Mouse (Mus musculus) liver (tissue): Measurements from ENCODE around the gene Cisd3.
"Not testable (repeated sequence)": the region's sequence is repeated elsewhere in the genome, so short reads cannot be mapped to it uniquely, and the experiment has no call there.

Experiments
- DNase-seq: peaks from one replicate; pipeline ENCODE4 v3.0.0-alpha.2; 2020; ENCODE audit warnings: mixed read lengths

The Cisd3 gene

DNA sequence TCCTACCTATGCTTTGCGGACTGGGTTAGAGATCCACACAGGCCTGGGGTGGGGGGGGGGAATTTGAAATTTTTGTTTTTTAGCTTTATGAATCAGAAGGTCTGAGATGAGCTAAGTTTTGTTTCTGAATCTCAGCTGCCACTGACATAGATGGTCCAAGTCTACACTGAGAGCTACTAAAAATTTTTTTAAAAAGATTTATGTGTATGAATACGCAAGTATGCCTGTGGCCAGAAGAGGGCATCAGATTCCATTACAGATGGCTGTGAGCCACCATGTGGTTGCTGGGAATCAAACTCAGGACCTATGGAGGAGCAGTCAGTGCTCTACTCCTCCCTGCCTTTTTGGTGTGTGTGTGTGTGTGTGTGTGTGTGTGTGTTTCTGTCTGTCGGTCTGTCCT lies 28.7 kb downstream of the Cisd3 start:
- no peak for DNase-seq

DNA sequence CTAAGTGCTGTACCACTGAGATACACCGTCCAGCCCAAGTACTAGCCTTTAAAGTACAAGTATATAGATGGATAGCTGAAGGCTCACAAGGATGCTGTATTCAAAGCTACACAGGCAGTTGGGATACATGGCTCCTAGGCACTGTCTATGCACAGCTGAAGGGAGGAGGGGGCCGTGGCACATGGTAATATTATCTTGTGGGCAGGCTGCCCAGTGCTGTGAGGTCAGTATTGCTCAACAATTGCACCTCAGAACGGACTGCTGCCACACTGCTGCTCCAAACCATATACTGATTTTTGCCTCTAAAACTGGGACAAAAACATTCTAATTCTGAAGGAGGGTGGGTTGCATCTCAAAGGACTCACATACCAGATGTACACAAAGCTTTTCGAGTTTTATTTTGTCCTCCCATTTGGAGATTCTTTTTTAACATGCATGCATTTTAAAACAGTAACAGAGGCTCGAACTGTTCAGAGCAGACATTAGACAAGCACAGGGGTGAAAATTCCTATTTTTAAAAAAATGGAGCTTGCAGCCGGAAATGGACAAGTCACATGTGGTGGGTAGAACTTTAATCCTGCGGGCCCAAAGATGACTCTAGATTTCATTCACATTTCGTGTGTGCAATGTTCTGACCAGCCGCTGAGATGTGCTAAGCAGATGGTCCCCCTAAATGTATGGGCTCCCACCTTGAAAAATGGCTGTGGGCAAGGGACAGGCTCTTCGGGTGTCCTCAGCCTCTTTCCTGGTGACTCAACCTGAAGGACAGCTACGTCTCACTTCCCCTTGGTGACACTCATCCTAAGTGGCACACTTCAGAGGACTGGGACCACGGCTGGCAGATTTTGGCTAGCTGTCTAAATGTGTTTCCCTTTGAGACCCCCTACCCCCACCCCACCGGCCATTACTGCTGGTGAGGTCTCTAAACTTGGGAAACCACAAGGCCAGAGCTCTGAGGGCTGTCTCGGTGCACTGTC lies 29.4 kb downstream of the Cisd3 start:
- DNase-seq: no peak

DNA sequence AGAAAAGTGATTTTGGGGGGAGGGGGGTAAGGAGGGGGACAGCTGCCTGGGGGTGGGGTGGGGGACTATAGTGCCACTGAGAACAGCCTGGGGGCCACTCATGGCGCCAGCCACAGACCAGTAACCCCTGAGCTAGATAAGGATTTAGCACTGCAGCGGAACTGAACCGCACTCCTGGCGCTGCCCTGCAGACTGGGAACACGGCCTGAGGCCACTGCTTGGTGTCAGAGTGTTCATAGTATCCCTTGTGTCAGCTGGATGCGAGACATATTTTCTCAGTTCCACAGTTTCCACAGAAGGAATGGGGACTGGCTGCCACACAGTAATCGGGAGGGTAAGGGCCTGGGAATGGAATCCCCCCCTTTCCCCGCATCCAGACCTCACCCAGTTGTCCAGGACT lies 30.4 kb downstream of the Cisd3 start:
- DNase-seq: no peak

DNA sequence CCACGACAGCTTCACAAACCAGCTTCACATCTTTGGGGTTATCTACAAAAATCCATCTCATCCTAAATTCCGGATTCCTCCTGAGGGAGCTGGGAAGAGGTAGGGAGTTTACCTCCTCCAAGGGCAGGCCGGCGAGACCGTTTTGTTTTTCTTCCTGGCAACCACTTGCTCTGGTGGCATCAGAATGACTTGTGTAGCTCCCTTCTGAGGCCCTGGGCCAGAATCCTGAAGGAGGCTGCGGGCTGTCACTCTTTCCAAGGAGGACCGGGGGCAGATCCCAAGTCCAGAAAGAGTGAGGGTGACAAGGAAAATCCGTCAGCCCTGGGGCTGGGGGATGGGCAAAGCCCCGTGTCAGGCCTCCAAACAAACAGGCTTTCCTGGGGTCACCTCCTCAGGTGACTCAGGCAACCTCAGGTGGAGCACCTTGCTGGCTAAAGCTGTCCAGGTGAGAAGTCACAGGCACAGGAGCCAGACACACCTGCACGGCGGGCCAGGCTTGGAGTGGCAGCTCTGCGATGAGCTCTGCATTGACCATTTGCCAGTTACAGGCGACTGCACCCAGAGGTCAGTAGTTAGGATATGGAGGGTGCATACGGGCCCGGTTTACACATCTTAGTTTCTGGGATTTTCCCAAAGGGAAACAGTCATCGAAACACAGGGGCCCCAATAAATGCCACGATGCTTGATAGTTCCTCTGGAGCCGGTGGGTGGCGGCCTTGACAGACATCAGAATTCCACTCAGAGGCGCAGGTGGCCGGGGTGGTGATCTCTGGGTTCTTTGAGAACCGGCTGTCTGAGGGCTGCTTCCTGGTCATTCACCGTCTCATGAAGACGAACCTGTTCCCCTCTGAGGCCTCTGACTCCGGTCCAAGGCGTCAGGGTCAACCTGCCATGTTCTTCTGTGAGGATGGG lies 32.0 kb downstream of the Cisd3 start:
- no peak for DNase-seq

DNA sequence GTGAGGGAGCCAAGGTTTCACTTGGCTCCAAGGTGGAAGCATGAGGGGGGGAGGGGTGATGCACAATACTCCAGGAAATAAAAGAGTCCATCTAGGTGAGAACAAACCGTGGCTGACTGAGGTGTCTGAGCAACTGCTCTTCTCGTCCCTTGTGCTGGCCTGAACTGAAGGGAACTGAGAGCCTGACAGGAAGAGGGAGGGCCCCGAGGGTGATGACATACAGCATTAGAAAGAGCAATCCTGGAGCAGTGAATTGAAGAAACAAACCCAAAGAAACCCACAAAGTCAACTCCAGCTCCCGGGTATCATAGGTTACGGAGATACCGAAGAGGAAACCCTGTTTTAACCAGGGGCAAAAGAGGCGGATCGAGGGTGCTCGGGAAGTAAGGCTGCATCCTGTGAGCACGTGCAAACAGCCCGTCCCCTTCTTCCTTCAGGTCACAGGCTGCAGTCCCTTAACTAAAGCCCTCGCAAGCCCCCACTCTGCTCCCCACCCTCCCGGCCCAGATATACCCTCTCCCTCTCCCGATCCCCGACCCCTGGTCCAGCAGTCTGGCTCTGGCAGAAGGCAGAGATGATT lies 32.7 kb downstream of the Cisd3 start:
- DNase-seq: no peak

DNA sequence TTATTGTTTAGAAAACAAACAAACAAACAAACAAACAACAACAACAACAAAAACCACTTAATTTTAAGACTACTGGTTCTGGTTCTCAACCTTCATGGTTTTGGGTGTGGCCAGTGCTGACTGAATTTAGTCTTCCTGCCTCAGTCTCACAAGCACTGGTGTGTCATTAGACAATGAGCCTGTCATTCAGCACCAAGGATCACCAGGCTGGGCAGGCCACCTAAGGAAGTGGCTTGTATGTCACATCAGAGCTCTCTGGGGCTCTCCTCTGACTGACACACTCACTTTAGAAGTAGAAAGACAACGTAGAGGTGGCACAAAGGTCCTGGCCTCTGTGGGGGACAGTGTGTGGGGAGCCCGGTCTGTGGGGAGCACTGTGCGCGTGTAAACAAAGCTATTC lies 33.4 kb downstream of the Cisd3 start:
- no peak for DNase-seq

DNA sequence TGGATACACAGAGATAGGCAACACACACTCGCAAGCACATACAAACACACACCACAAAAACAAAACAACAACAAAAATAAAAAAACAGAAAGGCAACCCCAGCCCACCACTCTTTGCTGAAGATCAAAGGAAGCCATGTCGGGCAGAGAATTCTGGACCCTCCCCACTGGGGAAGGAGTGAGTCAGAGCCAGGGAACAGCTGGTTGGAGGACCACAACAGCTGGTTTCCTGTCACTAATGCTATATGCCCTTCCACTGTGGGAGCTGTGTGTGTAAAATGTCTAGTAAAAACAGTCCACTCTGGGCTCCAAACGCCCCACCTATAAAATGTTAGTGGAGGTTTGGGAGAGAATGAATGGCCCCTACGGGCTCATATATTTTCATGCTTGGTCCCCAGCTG lies 35.7 kb downstream of the Cisd3 start:
- DNase-seq: no peak

DNA sequence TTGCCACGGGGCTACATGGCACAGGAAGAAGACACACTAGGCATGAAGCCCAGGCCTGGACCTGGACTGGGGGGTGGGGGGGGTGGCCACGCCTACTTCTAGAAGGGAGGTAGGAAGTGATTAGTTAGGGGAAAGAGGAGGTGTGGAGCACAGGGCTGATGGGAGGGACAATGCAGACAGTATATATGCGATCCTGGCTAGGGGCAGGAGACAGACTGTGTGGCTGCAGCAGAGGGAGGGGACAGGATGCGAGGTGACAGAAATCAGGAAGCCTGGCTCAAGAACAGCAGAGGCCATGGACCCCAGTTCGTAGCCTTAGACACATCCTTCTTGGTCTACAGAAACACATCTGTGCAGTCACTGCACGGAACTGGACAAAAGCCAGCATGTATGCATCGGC lies 38.1 kb downstream of the Cisd3 start:
- no peak for DNase-seq

DNA sequence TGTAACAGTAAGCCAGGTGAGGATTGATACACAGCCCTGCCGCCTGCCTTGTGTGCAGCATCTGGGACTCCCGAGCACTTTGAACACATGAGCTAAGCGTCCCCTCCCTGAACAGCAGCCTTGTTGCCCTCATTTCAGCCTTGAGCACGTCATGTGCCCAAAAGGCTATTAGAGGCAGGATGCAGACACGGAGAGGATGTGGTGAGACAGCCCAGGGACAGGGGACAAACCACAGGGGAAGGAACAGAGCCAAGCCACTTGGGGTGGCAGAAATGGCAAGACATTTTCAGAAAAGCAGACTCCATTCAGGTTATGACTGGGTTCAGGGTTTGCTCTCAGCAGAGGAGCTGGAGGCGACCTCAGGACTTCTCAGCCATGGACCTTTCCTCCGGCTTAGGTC lies 42.7 kb downstream of the Cisd3 start:
- DNase-seq: no peak

DNA sequence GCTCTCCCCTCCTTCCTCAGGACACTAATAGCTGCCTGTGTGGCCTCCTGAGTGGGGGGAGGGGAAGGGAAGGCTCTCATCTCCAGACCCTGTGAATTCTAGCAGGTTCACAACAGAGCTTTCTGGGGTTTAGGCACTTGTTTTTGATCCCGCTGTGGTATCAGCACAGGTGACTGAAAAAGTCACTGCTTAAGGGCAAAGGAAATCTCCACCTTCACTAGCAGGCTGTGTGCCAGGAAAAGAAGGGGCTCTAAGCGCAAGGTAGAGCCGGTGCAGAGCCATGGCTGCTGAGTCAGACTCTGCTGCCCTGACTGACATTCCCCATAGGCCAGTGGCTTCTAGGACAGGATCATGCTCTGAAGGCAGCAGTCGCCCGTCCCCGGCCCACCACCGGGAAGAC lies 43.1 kb downstream of the Cisd3 start:
- no peak for DNase-seq

DNA sequence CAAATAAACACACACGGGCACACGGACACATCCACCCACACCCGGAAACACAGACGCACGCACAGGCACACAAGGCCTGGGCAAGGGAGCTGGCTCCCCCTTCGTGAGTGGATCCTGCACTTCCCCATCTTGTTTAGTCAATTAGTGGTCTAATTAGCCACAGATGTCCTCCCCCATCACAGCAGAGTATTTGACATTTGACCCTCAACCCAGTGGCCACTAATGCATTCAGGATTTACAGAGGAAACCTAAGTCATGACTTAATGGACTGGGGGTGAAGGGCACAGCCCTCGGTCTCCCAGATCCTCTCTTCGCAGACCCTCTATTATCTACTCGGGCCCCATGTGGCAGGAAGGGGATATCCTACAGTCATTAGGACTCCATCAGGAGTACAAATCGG lies 48.1 kb downstream of the Cisd3 start:
- no peak for DNase-seq

DNA sequence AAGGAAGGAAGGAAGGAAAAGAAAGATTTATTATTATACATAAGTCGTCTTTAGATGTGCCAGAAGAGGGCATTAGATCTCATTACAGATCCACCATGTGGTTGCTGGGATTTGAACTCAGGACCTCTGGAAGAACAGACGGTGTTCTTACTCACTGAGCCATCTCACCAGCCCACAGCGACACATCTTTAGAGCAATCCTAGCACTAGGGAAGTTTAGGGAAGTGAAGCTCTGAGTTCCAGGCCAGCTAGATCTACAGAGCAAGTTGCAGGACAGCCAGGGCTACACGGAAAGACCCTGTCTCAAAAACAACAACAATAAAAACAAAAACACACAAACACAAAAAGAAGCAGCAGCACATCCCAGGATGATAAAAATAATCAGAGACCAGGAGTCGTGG lies 49.2 kb downstream of the Cisd3 start:
- not testable (repeated sequence) for DNase-seq

DNA sequence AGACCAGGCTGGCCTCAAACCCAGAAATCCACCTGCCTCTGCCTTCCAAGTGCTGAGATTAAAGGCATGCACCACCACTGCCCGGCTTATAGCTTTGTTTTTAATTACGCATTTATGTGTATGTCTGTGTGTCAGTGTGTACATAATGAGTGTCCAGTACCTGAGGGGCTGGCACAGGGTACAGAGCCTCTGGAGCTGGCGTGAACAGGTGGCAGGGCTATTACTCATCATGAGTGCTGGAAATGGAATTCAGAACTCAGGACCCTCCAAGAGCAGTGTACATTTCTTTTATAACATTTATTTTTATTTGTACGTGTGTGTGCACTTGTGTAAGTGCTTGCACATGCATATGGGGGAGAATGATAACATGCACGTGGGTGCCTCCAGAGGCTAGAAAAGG lies 51.0 kb downstream of the Cisd3 start:
- DNase-seq: no peak

DNA sequence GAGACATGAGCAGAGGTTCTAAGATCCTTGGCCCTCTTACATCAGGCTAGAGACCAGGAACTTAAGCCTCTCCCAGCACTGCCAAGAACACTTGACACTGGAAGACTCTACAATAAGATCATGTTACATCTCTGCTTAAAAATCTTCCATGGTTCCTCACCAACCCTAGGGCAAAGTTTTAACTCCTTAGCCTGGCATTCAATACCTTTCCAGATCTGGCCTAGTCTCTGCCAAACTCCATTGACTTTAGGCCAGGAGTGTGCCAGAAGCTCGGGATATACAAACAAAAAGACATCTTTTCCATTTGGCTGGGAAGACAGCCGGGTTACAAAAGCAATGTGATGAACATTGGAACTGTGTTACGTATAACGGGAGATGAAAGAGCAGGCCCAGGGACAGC lies 52.0 kb downstream of the Cisd3 start:
- DNase-seq: no peak
